Mouse (Mus musculus): Measurements from ENCODE around the gene Copb1. TPM values are rescaled to one million over a fixed set of nuclear protein-coding genes. Genes with fewer than 3 reads are reported as not detected.

Gene Copb1
- total RNA-seq, 2 experiments from 2014 or later: 58.1 to 61.2 TPM

GRCm38 (mm10) chr7:114169996-114170395 lies 84.5 kb downstream of the Copb1 start:
- DNase-seq (ENCODE audit: low spot score in 2 of 2): no peak

- no peak for DNase-seq (ENCODE audit: low spot score in 2 of 2)
Measured at GRCm38 (mm10) chr7:114169381-114169780, 85.1 kb downstream of the Copb1 start.

Other genes starting within 250 kb of the Copb1 start
- 10 to 100 TPM; 23.4 to 23.7 TPM for gene Rras2, start 136.9 kb downstream of the Copb1 start, total RNA-seq (2021)
- 100 to 1,000 TPM; 111 to 112 TPM for gene Psma1, start 21.4 kb upstream of the Copb1 start, total RNA-seq (2021)
- 10 to 100 TPM in 1 of 2 experiments, 1 to 10 TPM in 1; 9.4 to 10.3 TPM for gene Pde3b, start 160.6 kb upstream of the Copb1 start, total RNA-seq (2021)